Mouse (Mus musculus) left cerebral cortex, adult 9 months (tissue): Measurements from ENCODE around the gene Ogdh.

Experiments
- DNase-seq, 2 experiments: peaks; one replicate each; pipeline ENCODE4 v3.0.0; 2022; ENCODE audit warnings: low spot score in 2 of 2

Ogdh gene

GRCm38 (mm10) chr11:6294632-6295031 lies 3.2 kb downstream of the Ogdh start:
- DNase-seq = no peak

- no peak for DNase-seq
These were observed 4.6 kb downstream of the Ogdh start for GRCm38 (mm10) chr11:6296077-6296476.

- no peak for DNase-seq
These were observed 8.0 kb downstream of the Ogdh start for GRCm38 (mm10) chr11:6299435-6299834.

- DNase-seq = no peak
These were observed 11.4 kb downstream of the Ogdh start for GRCm38 (mm10) chr11:6302793-6303192.

- DNase-seq = no peak
These were observed 14.6 kb downstream of the Ogdh start for GRCm38 (mm10) chr11:6305943-6306430.

GRCm38 (mm10) chr11:6308181-6308580 lies 16.7 kb downstream of the Ogdh start:
- DNase-seq = no peak

- peak in 1 of 2 experiments; percentile 14 for DNase-seq
These were observed 22.5 kb downstream of the Ogdh start for GRCm38 (mm10) chr11:6313874-6314406.

GRCm38 (mm10) chr11:6316821-6317220 lies 25.4 kb downstream of the Ogdh start:
- DNase-seq = no peak

- no peak for DNase-seq
These were observed 27.1 kb downstream of the Ogdh start for GRCm38 (mm10) chr11:6318559-6318958.

- no peak for DNase-seq
These were observed 27.9 kb downstream of the Ogdh start for GRCm38 (mm10) chr11:6319374-6319773.

GRCm38 (mm10) chr11:6322086-6322485 lies 30.7 kb downstream of the Ogdh start:
- DNase-seq = no peak

- no peak for DNase-seq
These were observed 31.9 kb downstream of the Ogdh start for GRCm38 (mm10) chr11:6323348-6323747.

- DNase-seq = no peak
These were observed 39.8 kb downstream of the Ogdh start for GRCm38 (mm10) chr11:6331256-6331655.

GRCm38 (mm10) chr11:6332606-6333005 lies 41.2 kb downstream of the Ogdh start:
- DNase-seq = no peak

- no peak for DNase-seq
These were observed 42.0 kb downstream of the Ogdh start for GRCm38 (mm10) chr11:6333403-6333802.

- no peak for DNase-seq
These were observed 43.9 kb downstream of the Ogdh start for GRCm38 (mm10) chr11:6335321-6335720.

- no peak for DNase-seq
These were observed 45.3 kb downstream of the Ogdh start for GRCm38 (mm10) chr11:6336689-6337088.

GRCm38 (mm10) chr11:6345956-6346355 lies 54.5 kb downstream of the Ogdh start:
- no peak for DNase-seq

GRCm38 (mm10) chr11:6346966-6347365 lies 55.5 kb downstream of the Ogdh start:
- DNase-seq = no peak

GRCm38 (mm10) chr11:6348681-6349200 lies 57.3 kb downstream of the Ogdh start:
- DNase-seq = no peak

GRCm38 (mm10) chr11:6349586-6349985 lies 58.2 kb downstream of the Ogdh start:
- DNase-seq = no peak

- no peak for DNase-seq
These were observed 63.7 kb downstream of the Ogdh start for GRCm38 (mm10) chr11:6355106-6355505.

- DNase-seq = no peak
These were observed 73.3 kb downstream of the Ogdh start for GRCm38 (mm10) chr11:6364581-6365275.
